Mouse (Mus musculus): ENCODE results near the gene Btbd9.

Btbd9 gene

DNA sequence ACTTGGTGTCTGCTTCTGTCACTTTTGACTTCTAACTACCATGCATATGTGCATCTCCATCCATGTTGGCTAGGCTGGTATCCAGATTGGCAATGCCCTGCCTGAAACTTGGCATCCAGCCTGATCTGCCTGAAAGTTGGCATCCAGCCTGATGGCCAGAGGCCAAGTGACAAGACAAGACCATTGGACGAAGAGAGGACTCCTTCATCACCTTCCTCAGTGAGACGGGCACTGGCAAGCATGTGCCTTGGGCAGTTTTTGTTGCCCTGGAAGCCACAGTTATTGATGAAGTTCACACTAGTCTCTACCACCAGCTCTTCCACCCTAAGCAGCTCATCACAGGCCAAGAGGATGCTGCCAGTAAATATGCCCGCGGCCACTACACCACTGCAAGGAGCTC lies 398.9 kb downstream of the Btbd9 start:
- no peak for DNase-seq (ENCODE audit: low spot score)

All from left cerebral cortex, adult 11 months (tissue).